Mouse (Mus musculus): ENCODE measurements at regions not wholly inside any gene's neighbourhood (a gene's known extent, or its start where the extent isn't known, plus 50 kb on each side); places are given as distances from the start of the nearest gene placed in this dataset.

GRCm38 (mm10) chr12:61146695-61147094 lies 376.3 kb upstream of the Lrfn5 start:
- DNase-seq: no peak
- intact Hi-C loops (cut with DNase I): no loop called here

- DNase-seq: peak; percentile 16
- intact Hi-C loops (cut with DNase I): no loop called here
These were observed 347.6 kb upstream of the Lrfn5 start for GRCm38 (mm10) chr12:61175331-61175730.

Data from left cerebral cortex, postnatal 4 days (tissue).